Mouse (Mus musculus): ENCODE results near the gene Fgfrl1. TPM values are rescaled to one million over a fixed set of nuclear protein-coding genes. Genes with fewer than 3 reads are reported as not detected.

Fgfrl1 gene
- total and polyA plus RNA-seq, 3 experiments, result 17.6 to 36.5 (median 21.6) TPM

DNA sequence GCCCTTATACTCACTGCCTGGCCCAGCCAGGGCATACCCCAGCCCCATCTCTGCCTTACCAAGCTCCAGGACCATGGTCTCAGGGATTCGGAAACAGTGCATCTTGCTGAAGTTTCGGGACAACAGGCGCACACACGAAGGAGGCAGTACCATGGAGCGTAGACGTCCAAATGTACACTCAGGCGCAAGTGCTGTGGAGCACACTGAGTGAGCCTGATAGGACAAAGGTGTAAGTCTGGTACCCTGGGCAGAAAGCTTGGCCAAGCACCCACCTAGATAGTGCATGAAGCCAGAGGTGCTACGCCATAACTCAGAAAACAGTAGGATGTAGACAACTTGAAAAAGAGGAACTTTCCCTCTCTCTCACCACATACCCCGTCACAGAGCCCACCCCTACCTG lies 36.8 kb upstream of the Fgfrl1 start:
- TF ChIP-seq POLR2A (IDR thresholded peaks at IDR 0.05; ENCODE audit: insufficient read depth, low read depth, low read length) (no peak), EP300 (IDR thresholded peaks at IDR 0.05; ENCODE audit: insufficient read depth, low read depth, low read length) (no peak), CTCF (IDR thresholded peaks at IDR 0.05) (no peak)
- Histone ChIP-seq H3K36me3 (ENCODE audit: control insufficient read depth, insufficient read depth, low read length) (no peaks in the 10 kb centered on the region), H3K27me3 (ENCODE audit: control insufficient read depth, insufficient read depth, low read length) (no peaks in the 10 kb centered on the region), H3K4me3 (no peak overlapping the region), H3K4me1 (ENCODE audit: control insufficient read depth, insufficient read depth, low read length) (peaks cover 6% of the 10 kb centered on the region), H3K9ac (ENCODE audit: low read depth, low read length) (no peak overlapping the region), H3K79me2 (replicated peaks; ENCODE audit: control insufficient read depth, insufficient read depth, low read length) (peaks cover 3% of the 10 kb centered on the region; the same call in 1 of the 2 replicates), H3K27ac (no peak overlapping the region)
- no peak for DNase-seq
- intact Hi-C loops (cut with DNase I), result no loop called here
- WGBS, result 95% methylated on average over 9 of the region's 9 CpGs

DNA sequence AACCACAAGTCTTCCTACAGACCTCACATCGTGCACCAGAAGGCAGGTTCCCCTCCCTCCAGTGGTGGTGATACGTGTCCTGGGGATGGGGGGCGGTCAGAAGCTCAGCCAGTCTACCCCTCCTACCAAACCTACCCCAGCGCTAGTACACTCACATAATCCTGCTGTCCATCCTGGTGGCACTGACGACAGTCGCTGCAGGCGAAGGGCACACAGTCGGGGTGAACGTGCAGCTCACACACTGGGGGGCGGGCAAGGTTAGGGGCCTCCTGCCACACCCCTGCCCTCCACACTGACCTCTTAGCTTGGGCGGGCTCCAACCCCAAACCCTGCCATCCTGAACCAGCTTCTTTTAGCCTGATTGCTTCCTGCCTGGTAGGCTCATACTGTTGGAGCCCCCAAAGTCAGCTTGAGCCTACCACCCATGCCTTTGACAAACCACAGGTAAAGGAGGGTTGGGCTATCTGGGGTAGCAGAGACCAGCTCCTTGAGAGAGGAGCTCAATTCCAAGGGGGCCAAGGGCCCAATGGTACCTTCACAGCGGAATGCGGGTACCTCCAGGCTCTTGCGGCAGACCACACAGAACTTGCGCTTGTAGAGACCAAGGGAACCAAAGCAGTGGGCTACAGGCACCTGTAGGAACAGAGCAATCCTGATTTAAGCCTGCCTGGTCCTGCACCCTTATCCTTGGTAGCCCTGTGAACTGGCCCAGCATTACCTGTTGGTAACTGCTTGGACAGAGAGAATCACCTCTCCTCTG lies 36.1 kb upstream of the Fgfrl1 start:
- H3K4me1 ChIP-seq (ENCODE audit: control insufficient read depth, insufficient read depth, low read length), result peaks cover 8% of the 10 kb centered on the region
- no peak overlapping the region for H3K27ac ChIP-seq
- intact Hi-C loops (cut with DNase I), result no loop called here
- H3K9ac ChIP-seq (ENCODE audit: low read depth, low read length), result no peak overlapping the region
- H3K36me3 ChIP-seq (ENCODE audit: control insufficient read depth, insufficient read depth, low read length), result no peaks in the 10 kb centered on the region
- DNase-seq, result peak in 1 of 2 experiments; percentile 14
- no peaks in the 10 kb centered on the region for H3K27me3 ChIP-seq (ENCODE audit: control insufficient read depth, insufficient read depth, low read length)
- TF ChIP-seq POLR2A (IDR thresholded peaks at IDR 0.05; ENCODE audit: insufficient read depth, low read depth, low read length), result no peak
- TF ChIP-seq EP300 (IDR thresholded peaks at IDR 0.05; ENCODE audit: insufficient read depth, low read depth, low read length), result no peak
- TF ChIP-seq CTCF (IDR thresholded peaks at IDR 0.05), result no peak
- 95% methylated on average over 15 of the region's 15 CpGs for WGBS
- peaks cover 3% of the 10 kb centered on the region for H3K79me2 ChIP-seq (replicated peaks; ENCODE audit: control insufficient read depth, insufficient read depth, low read length)
- no peak overlapping the region for H3K4me3 ChIP-seq

DNA sequence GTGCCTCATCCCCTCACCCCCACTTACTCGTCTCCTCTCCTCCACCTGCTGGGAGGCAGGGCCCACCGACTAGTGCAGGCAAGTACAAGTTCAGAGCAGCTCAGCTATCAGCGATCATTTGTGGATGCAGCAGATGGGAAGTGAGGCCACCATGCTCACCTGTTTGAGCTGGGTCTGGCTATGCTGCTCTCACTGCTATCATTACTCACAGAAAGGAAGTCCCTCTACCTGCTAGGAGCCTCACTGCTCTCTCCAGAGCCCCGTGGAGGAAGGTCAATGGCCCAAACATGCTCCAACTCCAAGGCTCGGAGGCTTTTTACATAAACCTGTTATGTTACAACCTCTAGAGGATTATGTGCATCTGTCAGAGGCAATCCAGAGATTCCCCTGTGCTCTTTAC lies 34.8 kb upstream of the Fgfrl1 start:
- intact Hi-C loops (cut with DNase I), result no loop called here
- no peaks in the 10 kb centered on the region for H3K27me3 ChIP-seq (ENCODE audit: control insufficient read depth, insufficient read depth, low read length)
- 79% methylated on average over 5 of the region's 5 CpGs for WGBS
- peaks cover 8% of the 10 kb centered on the region for H3K4me1 ChIP-seq (ENCODE audit: control insufficient read depth, insufficient read depth, low read length)
- DNase-seq, result no peak
- peaks cover 3% of the 10 kb centered on the region for H3K79me2 ChIP-seq (replicated peaks; ENCODE audit: control insufficient read depth, insufficient read depth, low read length)
- no peaks in the 10 kb centered on the region for H3K36me3 ChIP-seq (ENCODE audit: control insufficient read depth, insufficient read depth, low read length)
- H3K27ac ChIP-seq, result no peak overlapping the region
- TF ChIP-seq POLR2A (IDR thresholded peaks at IDR 0.05; ENCODE audit: insufficient read depth, low read depth, low read length) (no peak), CTCF (IDR thresholded peaks at IDR 0.05) (no peak), EP300 (IDR thresholded peaks at IDR 0.05; ENCODE audit: insufficient read depth, low read depth, low read length) (no peak)
- no peak overlapping the region for H3K9ac ChIP-seq (ENCODE audit: low read depth, low read length)
- H3K4me3 ChIP-seq, result no peak overlapping the region

DNA sequence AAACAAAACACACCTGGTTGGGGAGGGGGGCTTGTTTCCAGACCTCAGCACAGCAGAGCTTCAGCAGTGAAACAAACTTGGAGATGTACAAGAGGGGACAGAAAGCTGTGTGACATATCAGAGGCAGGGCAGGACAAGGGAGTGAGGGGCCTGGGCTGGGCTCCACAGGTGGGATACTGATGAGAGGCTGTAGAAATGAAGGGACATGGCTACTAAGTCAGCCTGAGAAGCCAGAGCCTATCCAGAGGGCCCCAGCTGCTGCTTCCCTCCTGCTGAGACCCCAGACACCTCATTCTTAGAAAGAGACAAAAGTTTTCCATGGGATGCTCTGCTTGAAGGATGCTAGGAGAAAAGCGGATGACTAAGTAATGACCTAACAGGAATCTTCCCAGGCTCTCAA lies 33.6 kb upstream of the Fgfrl1 start:
- Histone ChIP-seq H3K9ac (ENCODE audit: low read depth, low read length) (no peak overlapping the region), H3K27me3 (ENCODE audit: control insufficient read depth, insufficient read depth, low read length) (no peaks in the 10 kb centered on the region), H3K4me3 (no peak overlapping the region), H3K79me2 (replicated peaks; ENCODE audit: control insufficient read depth, insufficient read depth, low read length) (peaks cover 3% of the 10 kb centered on the region), H3K4me1 (ENCODE audit: control insufficient read depth, insufficient read depth, low read length) (peaks cover 8% of the 10 kb centered on the region), H3K36me3 (ENCODE audit: control insufficient read depth, insufficient read depth, low read length) (no peaks in the 10 kb centered on the region), H3K27ac (no peak overlapping the region)
- TF ChIP-seq CTCF (IDR thresholded peaks at IDR 0.05) (no peak), POLR2A (IDR thresholded peaks at IDR 0.05; ENCODE audit: insufficient read depth, low read depth, low read length) (no peak), EP300 (IDR thresholded peaks at IDR 0.05; ENCODE audit: insufficient read depth, low read depth, low read length) (no peak)
- intact Hi-C loops (cut with DNase I), result no loop called here
- DNase-seq, result no peak
- whole genome bisulfite sequencing, result 100% methylated on average over 1 of the region's 1 CpGs

DNA sequence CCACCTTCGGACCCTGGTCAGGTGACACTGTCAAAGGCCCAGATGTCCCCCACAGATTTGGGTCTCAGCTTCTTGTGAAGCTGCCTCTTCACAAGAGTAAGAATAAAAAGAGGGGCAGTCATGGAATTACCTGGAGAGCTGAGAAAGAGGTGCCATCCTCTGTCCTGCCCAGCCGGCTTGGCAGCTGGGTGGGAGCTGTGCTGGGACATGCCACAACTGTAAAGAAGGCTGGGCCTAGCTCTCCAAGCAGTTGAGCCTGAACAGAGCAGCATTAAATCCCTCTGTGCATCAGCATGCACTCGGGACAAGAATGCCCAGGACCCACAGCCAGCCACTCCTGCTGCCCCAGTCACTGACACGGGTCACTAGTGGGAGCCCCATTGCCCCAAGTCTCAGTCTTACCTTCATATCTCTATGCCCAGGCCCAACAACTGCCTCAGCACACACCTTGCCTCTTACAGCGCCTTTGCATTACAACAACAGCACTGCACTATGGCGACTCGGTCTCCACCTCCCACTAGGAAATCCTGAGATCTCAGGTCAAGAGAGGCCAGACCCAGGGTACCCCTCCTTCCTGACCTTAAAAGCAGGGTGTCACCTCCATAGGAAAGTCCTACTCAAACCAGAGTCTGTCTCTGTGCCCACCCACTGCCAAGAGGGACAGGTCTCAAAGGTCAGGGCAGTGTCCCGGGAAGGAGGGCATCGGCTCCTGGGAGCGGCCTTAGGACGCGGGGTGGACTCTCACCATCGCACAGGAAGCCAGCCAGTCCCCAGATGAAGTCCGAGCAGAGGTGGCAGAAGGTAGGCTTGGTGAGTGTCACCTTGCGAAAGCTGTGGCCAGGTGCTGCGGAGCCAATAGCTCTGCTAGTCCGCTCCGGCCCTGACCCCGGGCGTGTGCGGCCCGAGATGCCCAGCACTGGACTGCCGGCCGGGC lies 32.2 kb upstream of the Fgfrl1 start, which contains the start of gene Idua:
TSS of gene Idua (plus strand) at position 634 of the 934 bp plus-strand sequence.
- Histone ChIP-seq H3K79me2 (replicated peaks; ENCODE audit: control insufficient read depth, insufficient read depth, low read length) (peaks cover 3% of the 10 kb centered on the region), H3K4me1 (ENCODE audit: control insufficient read depth, insufficient read depth, low read length) (peaks cover 8% of the 10 kb centered on the region), H3K27ac (peak within 1 kb of the TSS; percentile 84), H3K9ac (ENCODE audit: low read depth, low read length) (peak within 1 kb of the TSS; percentile 91), H3K36me3 (ENCODE audit: control insufficient read depth, insufficient read depth, low read length) (no peaks in the 10 kb centered on the region), H3K27me3 (ENCODE audit: control insufficient read depth, insufficient read depth, low read length) (no peaks in the 10 kb centered on the region), H3K4me3 (peak within 1 kb of the TSS; percentile 95)
- no peak for DNase-seq
- intact Hi-C loops (cut with DNase I), result loop anchor here (2.0 to 10.0 kb wide), 4 partner anchors 29 to 1205 kb away; partner anchors contain the start of gene Dr1
- TF ChIP-seq CTCF (IDR thresholded peaks at IDR 0.05) (no peak), POLR2A (IDR thresholded peaks at IDR 0.05; ENCODE audit: insufficient read depth, low read depth, low read length) (no peak), EP300 (IDR thresholded peaks at IDR 0.05; ENCODE audit: insufficient read depth, low read depth, low read length) (no peak)
- 9% methylated on average over 24 of the region's 24 CpGs for WGBS

All from heart, adult 2 months (tissue).